Mouse (Mus musculus) liver, adult 2 months (tissue): ENCODE results near the gene Xpot.

ENCODE experiments used
- CTCF ChIP-seq: fragments of 200-500 bp; IDR thresholded peaks from 2 replicates; pipeline ENCODE4 v1.5.1; 2011; ENCODE audit warnings: low read depth, low read length, control low read depth
- POLR2A ChIP-seq: fragments of 200-500 bp; IDR thresholded peaks from 2 replicates; pipeline ENCODE4 v1.6.1; 2011; ENCODE audit warnings: low read length, control low read depth; ENCODE audit not compliant: insufficient read depth; ENCODE audit errors: extremely low read depth

- no peak for TF ChIP-seq CTCF
- no peak for TF ChIP-seq POLR2A
Measured at GRCm38 (mm10) chr10:121639573-121639972, 13.4 kb upstream of the Xpot start.
